Mouse (Mus musculus) embryo, embryonic 10.5 days (tissue): ENCODE data around the gene Olfr1446.

ENCODE experiments used
- DNase-seq: peaks from one replicate; pipeline ENCODE4 v3.0.0-alpha.2; 2015; ENCODE audit warnings: low spot score

Gene Olfr1446

GRCm38 (mm10) chr19:12893424-12893823 is at the start of gene Olfr1446:
TSS of gene Olfr1446 (minus strand) at chr19:12893524.
- DNase-seq = no peak

GRCm38 (mm10) chr19:12930540-12930939 is 37.2 kb upstream of the Olfr1446 start, which contains the start of gene Olfr1449:
TSS of gene Olfr1449 (plus strand) at chr19:12930840.
- no peak for DNase-seq

GRCm38 (mm10) chr19:12924319-12924718 is 31.0 kb upstream of the Olfr1446 start, which contains the start of gene Olfr1448:
TSS of gene Olfr1448 (minus strand) at chr19:12924419.
- DNase-seq = no peak

- no peak for DNase-seq
Observed at GRCm38 (mm10) chr19:12903643-12904042, 10.3 kb upstream of the Olfr1446 start, which contains the start of gene Olfr1447. TSS of gene Olfr1447 (minus strand) at chr19:12903743.

GRCm38 (mm10) chr19:12883555-12883954 is 9.8 kb downstream of the Olfr1446 start, which contains the start of gene Olfr1445:
TSS of gene Olfr1445 (plus strand) at chr19:12883855.
- DNase-seq = no peak

GRCm38 (mm10) chr19:12856983-12857382 is 36.3 kb downstream of the Olfr1446 start, which contains the start of gene Olfr1444:
TSS of gene Olfr1444 (plus strand) at chr19:12857283.
- DNase-seq = no peak

GRCm38 (mm10) chr19:12846382-12846781 is 46.9 kb downstream of the Olfr1446 start, which contains the start of gene Gm5244:
TSS of gene Gm5244 (plus strand) at chr19:12846682.
- DNase-seq = no peak

GRCm38 (mm10) chr19:12838507-12838906 is 54.8 kb downstream of the Olfr1446 start:
- DNase-seq = no peak
